Mouse (Mus musculus) splenic B cell, adult 2 months (primary cell): ENCODE results near the gene Nprl2.

Source experiments
- DNase-seq: peaks from one replicate; pipeline ENCODE4 v3.0.0-alpha.2; 2011; ENCODE audit warnings: low read depth, low spot score
- H3K27me3 ChIP-seq: 2 replicates; pipeline ENCODE4 v1.6.1; 2012; ENCODE audit warnings: mild to moderate bottlenecking, low read length, moderate library complexity, mixed read lengths; ENCODE audit not compliant: control insufficient read depth, poor library complexity, insufficient read depth, severe bottlenecking
- H3K36me3 ChIP-seq: 2 replicates; pipeline ENCODE4 v1.6.1; 2012; ENCODE audit warnings: mild to moderate bottlenecking, low read length, moderate library complexity, mixed read lengths; ENCODE audit not compliant: control insufficient read depth, poor library complexity, insufficient read depth, severe bottlenecking

The Nprl2 gene

DNA sequence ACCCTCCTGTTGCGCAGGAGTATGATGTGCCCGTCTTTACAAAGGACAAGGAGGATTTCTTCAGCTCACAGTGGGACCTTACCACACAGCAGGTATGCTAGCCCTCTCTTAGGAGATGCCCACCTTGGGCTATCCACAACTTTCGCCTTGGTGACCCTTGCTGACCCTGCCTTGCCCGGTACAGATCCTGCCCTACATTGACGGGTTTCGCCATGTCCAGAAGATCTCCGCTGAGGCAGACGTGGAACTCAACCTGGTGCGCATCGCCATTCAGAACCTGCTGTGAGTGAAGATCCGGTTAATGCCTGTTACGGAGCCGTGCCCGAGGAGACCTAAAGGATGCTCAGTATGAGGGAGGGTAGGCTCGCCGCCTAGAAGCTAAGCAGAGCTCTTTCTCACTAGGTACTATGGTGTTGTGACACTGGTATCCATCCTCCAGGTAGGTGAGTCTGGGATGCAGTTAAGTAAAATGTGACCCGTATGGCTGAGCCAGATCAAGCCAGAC lies 2.2 kb downstream of the Nprl2 start:
- no peaks in the 10 kb centered on the region for H3K27me3 ChIP-seq
- no peak for DNase-seq
- H3K36me3 ChIP-seq, result peaks cover 4% of the 10 kb centered on the region; the same call in 1 of the 2 replicates

DNA sequence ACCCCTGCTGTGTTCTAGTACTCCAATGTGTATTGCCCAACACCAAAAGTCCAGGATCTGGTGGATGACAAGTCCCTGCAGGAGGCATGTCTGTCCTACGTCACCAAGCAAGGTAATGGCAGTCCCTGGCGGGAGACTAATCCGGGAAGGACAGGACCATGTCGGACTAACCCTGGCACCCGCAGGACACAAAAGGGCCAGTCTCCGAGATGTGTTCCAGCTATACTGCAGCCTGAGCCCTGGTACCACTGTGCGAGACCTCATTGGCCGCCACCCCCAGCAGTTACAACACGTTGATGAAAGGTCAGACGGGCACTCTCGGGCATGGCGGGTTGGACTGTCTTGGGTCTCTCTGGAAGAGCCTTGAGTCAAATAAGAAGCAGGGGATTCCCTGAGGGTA lies 2.7 kb downstream of the Nprl2 start:
- DNase-seq, result no peak

DNA sequence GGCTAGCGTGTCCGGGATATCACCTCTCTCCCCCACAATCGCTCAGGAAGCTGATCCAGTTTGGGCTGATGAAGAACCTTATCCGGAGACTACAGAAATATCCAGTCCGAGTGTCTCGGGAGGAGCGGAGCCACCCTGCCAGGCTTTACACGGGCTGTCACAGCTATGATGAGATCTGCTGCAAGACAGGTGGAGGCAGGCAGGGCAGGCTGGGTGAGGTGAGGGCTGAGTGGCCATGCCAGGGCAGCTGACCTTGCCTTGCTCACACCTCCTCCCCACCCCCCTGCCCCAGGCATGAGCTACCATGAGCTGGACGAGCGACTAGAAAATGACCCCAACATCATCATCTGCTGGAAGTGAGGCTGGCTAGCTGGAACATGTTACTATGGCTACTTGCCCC lies 3.2 kb downstream of the Nprl2 start:
- DNase-seq, result no peak
- no peaks in the 10 kb centered on the region for H3K27me3 ChIP-seq

More for the DNA sequence above, 2.7 kb downstream of the Nprl2 start:
- peaks cover 4% of the 10 kb centered on the region; the same call in 1 of the 2 replicates for H3K36me3 ChIP-seq
- no peaks in the 10 kb centered on the region for H3K27me3 ChIP-seq

DNA sequence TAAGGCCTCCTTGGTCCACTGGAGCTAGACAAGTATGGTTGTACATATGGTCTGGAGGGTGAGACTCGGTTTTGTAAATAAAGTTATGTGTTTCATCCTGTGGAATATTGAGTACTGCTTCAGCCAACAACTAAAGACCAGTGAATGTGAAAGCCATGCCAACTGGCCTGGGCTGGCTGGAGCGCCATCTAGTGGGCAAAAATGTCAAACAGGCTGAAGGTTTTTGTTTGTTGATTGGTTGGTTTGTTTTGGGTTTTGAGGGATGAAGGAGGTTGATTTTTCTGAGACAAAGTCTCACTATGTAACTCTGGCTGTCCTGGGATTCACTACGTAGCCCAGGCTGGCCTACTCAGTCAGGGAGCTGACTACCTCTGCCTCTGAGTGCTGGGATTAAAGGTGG lies 3.6 kb downstream of the Nprl2 start:
- peaks cover 4% of the 10 kb centered on the region; the same call in 1 of the 2 replicates for H3K36me3 ChIP-seq
- peak; percentile 85 for DNase-seq
- no peaks in the 10 kb centered on the region for H3K27me3 ChIP-seq

More for the DNA sequence above, 3.2 kb downstream of the Nprl2 start:
- peaks cover 4% of the 10 kb centered on the region; the same call in 1 of the 2 replicates for H3K36me3 ChIP-seq

DNA sequence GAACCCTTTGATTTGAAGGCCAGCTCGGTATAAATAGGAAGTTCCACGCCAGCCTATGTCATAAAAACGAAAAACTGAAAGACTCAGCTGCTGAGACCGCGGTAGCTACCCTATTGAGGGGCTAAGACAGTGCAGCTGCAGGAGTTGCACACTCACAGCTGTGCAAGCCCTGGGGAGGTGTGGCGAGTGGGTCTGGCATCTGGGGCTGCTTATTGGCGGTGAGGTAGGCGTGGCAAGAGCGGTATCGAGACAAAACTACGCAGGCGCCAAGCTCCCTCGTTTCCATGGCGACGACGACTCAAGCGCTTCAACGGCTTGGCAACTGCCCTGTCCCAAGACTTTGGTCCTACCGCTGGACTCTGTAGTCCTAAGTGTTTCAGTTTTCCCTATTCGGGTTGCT lies 5.0 kb downstream of the Nprl2 start, which contains the start of gene Zmynd10:
TSS of gene Zmynd10 (plus strand) at position 273 of the 400 bp plus-strand sequence.
- Histone ChIP-seq H3K36me3 (peaks cover 4% of the 10 kb centered on the region; the same call in 1 of the 2 replicates), H3K27me3 (no peaks in the 10 kb centered on the region)
- DNase-seq, result peak; percentile 90

DNA sequence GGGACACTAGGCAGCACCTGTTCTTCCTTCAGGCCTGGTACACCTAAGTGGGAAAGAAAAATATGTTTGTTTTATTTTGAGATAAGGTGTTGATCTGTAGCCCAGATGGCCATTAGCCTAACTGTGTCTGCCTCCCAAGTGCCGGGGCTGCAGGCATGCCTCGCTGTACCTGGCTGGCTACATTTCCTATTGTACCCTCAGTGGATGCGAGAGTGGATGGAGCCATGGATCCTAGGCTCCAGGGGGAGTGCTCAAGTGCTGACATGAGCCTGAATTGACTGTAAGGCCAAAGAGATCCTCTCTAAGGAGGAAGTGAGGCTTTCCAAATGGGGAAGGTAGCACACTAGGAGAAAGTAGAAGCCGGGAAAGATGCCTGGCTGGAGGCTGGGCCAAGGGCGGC lies 5.9 kb downstream of the Nprl2 start:
- DNase-seq, result no peak
- no peaks in the 10 kb centered on the region for H3K27me3 ChIP-seq
- peaks cover 4% of the 10 kb centered on the region; the same call in 1 of the 2 replicates for H3K36me3 ChIP-seq

GRCm38 (mm10) chr9:107548820-107549219 lies 6.8 kb downstream of the Nprl2 start:
- DNase-seq, result no peak
- H3K36me3 ChIP-seq, result peaks cover 2% of the 10 kb centered on the region; the same call in 1 of the 2 replicates
- no peaks in the 10 kb centered on the region for H3K27me3 ChIP-seq

- H3K27me3 ChIP-seq, result no peaks in the 10 kb centered on the region
- DNase-seq, result no peak
- H3K36me3 ChIP-seq, result peaks cover 2% of the 10 kb centered on the region; the same call in 1 of the 2 replicates
Observed at GRCm38 (mm10) chr9:107549297-107550074, 7.5 kb downstream of the Nprl2 start.

- H3K36me3 ChIP-seq, result no peaks in the 10 kb centered on the region
- H3K27me3 ChIP-seq, result no peaks in the 10 kb centered on the region
- DNase-seq, result no peak
Observed at GRCm38 (mm10) chr9:107550491-107551116, 8.6 kb downstream of the Nprl2 start.

DNA sequence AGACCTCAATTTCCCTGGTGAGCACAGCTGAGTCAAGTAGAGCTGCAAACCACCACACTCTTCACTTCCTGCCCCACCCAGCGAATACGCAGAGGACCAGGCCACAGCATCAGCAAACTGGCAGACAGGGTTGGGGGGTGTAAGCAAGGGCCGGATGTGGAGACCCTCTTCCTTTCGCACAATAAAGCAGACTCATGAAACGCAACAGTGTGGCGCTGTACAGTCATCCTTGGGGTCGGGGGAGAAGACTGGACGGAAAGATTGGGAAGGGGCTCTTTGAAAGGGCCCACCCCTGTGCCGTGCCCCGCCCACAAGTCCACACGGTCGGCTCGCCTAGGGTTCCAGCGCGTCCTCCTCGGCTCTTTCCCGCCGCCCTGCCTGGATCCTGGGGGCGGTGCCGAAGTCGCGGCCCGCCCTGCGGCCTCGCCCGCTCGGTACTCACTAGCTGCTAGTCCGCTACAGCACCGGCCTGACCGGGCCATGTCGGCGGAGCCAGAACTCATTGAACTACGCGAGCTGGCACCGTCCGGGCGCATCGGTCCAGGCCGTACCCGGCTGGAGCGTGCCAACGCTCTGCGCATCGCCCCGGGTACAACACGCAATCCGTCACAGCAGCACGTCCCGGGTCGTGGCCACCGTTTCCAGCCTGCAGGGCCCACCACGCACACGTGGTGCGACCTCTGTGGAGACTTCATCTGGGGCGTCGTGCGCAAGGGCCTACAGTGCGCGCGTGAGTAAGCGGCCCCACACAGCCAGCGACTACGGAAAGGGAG lies 9.3 kb downstream of the Nprl2 start, which contains the start of gene Rassf1:
TSS of gene Rassf1 (plus strand) at position 439 of the 773 bp plus-strand sequence.
- Histone ChIP-seq H3K27me3 (no peaks in the 10 kb centered on the region), H3K36me3 (no peaks in the 10 kb centered on the region)
- peak; percentile 85 for DNase-seq

- H3K27me3 ChIP-seq, result no peaks in the 10 kb centered on the region
- DNase-seq, result no peak
- no peaks in the 10 kb centered on the region for H3K36me3 ChIP-seq
Observed at GRCm38 (mm10) chr9:107551890-107552355, 9.9 kb downstream of the Nprl2 start.

GRCm38 (mm10) chr9:107552690-107553393 lies 10.8 kb downstream of the Nprl2 start:
- DNase-seq, result no peak
- Histone ChIP-seq H3K27me3 (no peaks in the 10 kb centered on the region), H3K36me3 (peaks cover 4% of the 10 kb centered on the region)

DNA sequence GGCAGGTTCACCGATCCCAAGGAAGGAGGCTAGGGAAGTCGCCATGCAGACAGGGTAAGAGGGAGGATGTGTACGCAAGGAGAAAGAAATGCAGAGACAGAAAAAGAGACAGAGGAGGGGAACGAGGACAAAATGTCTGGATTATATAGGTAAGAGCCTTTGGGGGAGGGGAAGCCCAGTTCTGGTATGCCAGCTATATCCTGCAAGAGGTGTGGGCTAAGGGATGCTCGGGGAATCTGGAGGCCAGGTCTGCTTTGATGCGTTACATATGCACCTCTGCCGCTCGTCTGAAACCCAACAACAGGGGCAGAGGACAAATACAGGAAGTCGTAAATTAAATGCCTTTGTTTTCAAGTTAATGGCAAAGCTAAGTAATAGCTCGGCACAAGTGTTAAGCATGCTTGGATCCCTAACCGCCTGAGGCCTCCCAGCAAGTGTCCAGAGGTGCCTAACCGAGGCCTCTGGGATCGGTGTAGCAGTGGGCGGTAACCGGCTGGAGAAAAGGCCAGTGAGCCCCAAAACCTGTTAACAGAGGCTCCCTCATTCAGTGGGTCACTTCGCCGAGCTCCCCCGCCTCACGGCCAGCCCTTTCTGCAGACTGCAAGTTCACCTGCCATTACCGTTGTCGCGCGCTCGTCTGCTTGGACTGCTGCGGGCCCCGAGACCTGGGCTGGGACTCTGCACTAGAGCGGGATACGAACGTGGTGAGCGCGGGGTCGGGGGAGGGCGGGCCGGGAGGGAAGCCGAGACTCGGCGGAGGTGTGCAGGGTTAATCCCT lies 11.7 kb downstream of the Nprl2 start:
- peaks cover 10% of the 10 kb centered on the region for H3K36me3 ChIP-seq
- peak; percentile 42 for DNase-seq
- H3K27me3 ChIP-seq, result no peaks in the 10 kb centered on the region
